Mouse (Mus musculus) heart, adult 9 months (tissue): Measurements from ENCODE around the gene Tpd52l1.
"Not testable (repeated sequence)": the region's sequence is repeated elsewhere in the genome, so short reads cannot be mapped to it uniquely, and the experiment has no call there.

Source experiments
- DNase-seq, 2 experiments: peaks; one replicate each; pipeline ENCODE4 v3.0.0; 2022; ENCODE audit warnings: low spot score in 2 of 2

The Tpd52l1 gene

GRCm38 (mm10) chr10:31445291-31446124, at the start of gene Tpd52l1:
Gene Tpd52l1 (minus strand): TSS chr10:31445958.
- DNase-seq = peak; percentile 57 to 69

- no peak for DNase-seq
These were observed 48.5 kb upstream of the Tpd52l1 start for GRCm38 (mm10) chr10:31494296-31494695.

DNA sequence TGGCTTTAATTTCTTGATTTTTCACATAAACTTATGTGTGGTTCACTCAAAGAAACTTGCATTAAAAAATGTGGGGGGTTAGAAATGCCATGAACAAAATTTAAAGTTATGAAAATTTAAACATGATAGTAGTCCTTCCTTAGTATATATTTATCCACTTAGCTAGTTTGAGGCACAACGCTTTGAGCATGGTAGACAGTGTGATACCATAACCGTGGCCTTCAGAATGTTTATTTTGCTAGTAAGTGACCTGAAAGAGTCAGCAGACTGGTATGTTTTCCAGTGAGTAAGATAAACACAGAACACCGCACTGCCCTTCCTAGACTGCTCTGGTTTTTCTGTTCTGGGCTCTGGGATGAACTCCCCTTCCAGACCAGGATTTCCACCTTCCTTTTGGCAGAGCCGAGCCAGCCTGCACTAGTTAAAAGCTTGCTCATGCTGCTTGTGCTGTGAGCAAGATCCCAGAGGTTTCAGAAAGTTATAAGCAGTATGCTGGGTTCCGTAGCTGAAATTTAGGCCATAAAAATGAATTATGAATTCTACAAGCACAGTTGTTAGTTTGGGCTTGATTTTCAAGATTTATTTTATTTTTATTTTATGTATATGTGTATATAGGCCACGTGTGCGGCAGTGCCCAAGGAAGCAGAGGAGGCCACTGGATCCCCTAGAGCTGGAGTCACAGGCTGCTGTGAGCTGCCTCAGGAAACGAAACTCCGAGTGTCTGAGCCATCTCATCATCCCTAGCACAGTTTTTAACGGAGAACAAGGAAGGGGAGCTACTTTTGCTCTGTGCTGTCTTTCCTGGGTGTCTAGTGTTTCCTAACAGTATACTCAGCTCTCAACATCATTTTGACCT, 21.5 kb upstream of the Tpd52l1 start:
- no peak for DNase-seq

DNA sequence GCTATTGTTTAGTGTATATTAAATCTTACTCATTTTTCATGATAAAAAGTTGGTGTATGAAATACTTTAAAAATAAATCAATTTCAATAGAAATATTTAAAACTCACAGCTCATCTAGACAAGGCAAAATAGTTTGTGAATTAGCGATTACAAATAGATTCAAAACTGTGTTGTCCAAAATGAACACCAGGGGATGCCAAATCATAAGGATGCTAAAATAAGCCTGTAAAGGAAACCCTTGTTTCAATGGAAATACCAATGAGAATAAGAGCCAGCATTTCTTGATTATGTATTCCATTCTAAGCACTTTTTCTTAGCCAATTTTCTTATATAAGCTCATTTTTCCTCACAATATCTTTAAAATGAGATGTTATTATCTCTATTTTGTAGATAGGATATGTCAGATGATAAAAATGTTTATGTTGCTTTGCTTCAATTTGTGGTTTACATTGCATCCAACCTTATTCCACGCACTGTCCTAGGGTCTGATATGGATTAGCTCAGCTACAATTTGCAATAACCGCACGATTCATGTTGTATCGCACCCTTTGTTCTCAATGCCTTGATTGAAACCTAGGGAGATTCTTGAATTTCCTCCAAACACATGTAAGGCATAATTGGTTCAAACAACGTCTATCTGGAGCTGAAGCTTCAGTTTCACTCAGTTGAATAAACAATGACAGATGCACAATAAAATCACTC, 20.2 kb upstream of the Tpd52l1 start:
- DNase-seq = no peak

DNA sequence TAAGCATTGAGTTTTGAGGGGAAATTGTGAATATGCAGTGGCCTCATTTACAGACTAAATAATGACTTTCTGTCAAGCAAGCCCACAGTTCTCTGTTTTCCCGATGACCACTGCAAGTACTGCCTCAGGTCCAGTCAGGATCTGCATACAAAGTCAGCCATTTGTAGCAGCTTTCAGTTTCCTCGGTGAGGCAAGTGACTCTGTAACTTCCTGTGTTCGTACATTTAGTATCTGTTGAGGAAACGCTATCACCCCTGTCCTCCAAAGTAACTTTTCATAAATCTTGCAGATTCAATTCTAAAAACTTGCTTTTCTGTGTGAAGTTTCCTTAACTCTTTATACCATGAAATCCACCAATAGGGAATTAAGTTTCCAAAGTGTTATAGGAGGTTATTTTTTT, 19.7 kb upstream of the Tpd52l1 start:
- DNase-seq = no peak

DNA sequence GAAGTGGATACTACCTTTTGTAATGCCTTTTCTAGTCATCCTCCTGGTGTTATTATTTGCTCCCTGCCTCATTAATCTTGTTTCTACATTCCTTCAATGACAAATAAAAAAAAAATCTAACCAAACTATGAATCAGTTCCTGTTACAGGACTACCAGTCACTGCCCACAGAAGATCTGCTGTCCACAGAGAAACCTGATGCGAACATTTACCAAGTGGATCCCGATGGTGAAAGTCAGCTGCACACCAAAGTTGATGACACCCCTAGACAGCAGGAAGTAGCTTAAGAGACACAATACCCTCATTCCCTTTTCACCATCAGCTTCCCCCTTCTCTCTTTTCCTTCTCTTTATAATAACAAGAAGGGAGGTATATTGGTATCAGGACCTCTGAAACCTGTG, 17.3 kb upstream of the Tpd52l1 start:
- DNase-seq = no peak

- DNase-seq = no peak
These were observed 11.0 kb upstream of the Tpd52l1 start for GRCm38 (mm10) chr10:31456806-31457205.

- no peak for DNase-seq
These were observed 1.3 kb upstream of the Tpd52l1 start for GRCm38 (mm10) chr10:31447083-31447482.

DNA sequence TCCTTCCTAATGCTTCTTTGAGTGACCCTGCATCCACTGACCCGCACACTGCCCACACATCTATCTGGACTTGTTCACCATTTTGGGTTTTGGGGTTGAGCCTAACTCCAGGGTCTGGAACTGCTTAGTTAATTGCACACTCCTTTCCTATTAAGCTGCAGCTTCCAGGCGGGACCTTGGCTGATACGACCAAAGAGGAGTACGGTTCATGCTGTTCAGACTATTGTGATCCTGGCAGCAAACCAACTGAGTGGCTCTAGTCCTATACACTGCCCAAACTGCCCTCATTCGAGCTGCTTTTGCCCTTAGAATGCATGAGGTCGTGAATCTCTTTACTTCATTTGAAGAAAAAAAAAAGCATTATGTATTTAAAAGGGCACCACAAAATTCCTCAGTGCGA, 1.6 kb downstream of the Tpd52l1 start:
- DNase-seq = no peak

- DNase-seq = no peak
These were observed 4.3 kb downstream of the Tpd52l1 start for GRCm38 (mm10) chr10:31441491-31441890.

DNA sequence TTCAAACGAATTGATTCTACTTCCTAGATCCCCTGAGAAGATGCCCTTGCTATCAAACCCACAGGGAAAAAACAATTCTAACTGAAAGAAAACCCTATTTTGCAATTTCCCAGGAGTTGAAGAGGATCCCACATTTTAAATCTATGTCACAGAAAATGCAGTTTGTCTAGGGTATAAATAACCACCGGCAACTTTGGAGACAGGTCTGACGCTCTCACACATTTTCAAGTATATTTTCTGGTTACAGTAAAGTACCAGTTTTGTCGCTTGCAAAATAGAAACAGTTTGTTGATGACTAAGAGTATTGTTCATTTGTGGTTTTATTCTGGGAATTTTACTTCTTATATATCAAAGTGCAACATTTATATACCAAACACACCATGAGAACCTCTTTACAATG, 9.7 kb downstream of the Tpd52l1 start:
- no peak for DNase-seq

- no peak for DNase-seq
These were observed 27.8 kb downstream of the Tpd52l1 start for GRCm38 (mm10) chr10:31417956-31418355.

- no peak for DNase-seq
These were observed 52.8 kb downstream of the Tpd52l1 start for GRCm38 (mm10) chr10:31392990-31393389.

- DNase-seq = peak; percentile 33 to 65
These were observed 54.9 kb downstream of the Tpd52l1 start for GRCm38 (mm10) chr10:31390777-31391395.

DNA sequence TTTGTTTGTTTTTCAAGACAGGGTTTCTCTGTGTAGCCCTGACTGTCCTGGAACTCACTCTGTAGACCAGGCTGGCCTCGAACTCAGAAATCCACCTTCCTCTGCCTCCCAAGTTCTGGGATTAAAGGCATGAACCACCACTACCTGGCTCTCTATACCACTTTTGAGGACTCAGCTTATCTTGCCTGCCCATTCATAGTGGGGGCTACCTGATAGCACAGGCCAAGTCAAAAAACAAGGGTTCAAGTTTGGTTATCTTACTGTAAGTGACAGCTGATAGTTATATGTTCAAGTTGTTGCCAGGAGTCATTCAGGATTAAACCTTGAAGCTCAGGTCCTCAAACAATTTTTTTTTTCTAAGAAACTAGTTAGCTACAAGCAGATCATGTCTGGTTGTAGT, 57.2 kb downstream of the Tpd52l1 start:
- DNase-seq = not testable (repeated sequence)

DNA sequence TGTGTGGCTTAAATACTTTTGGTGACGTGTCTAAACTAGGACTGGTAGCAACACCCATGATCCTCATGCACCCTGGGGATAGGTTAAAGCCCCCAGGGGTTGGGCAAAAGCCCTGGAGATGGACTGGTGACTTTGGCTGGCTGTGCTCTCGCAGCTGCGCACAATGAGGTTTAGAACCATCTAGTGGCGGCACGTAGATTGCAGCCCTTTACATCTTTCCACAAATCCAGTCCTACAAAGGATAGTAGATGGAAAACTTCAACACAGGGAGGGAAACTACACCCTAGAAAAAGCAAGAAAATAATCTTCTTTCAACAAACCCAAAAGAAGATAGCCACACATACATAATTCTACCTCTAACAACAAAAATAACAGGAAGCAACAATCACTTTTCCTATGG, 75.6 kb downstream of the Tpd52l1 start:
- not testable (repeated sequence) for DNase-seq

GRCm38 (mm10) chr10:31359749-31360148, 86.0 kb downstream of the Tpd52l1 start:
- DNase-seq = no peak

DNA sequence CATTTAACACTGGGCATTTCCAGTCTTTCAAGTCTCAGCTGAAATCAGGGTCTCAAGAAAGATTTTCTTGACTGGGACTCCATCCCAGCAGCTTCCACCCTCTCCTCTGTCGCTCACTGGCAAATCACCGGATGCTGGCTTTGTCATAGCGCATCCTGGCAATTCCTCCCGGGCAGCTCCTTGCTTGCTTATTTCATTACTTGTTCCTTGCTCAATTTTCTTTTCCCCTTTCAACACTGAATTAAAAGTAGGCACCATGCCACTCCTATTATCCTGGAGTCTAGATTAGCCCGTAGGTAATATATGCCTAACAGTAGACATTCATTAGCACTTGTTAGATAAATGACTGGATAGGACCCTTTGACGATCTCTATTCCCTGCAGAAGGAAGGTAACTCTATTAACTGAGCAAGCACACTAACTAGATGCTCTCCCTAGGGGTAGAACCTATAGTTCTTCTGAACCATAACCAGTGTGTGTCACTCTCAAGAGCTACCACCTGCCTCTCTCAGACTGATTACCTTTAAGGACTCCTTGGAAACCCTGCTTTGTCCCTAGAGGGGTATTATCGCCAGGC, 90.8 kb downstream of the Tpd52l1 start:
- DNase-seq = no peak

GRCm38 (mm10) chr10:31354141-31354540, 91.6 kb downstream of the Tpd52l1 start:
- DNase-seq = no peak

GRCm38 (mm10) chr10:31352845-31353427, 92.8 kb downstream of the Tpd52l1 start:
- DNase-seq = no peak

- no peak for DNase-seq
These were observed 94.7 kb downstream of the Tpd52l1 start for GRCm38 (mm10) chr10:31351056-31351455.
